In genomic region chr1:166045060-166045893, GRCm38 (mm10) we compare ENCODE assay signal across 10 mouse cellular contexts. TPM values are rescaled to one million over a fixed set of nuclear protein-coding genes. Genes with fewer than 3 reads are reported as not detected.
DNase-seq lines count a peak whose midpoint lies in the region; ATAC-seq lines count a peak whose summit lies in the region.
"Had no signal": no experiment of that assay in that cellular context is flagged by ENCODE, and none has a peak within 500 bp of the region (broad histone marks: within the 10 kb centered on the region; RNA-seq: fewer than 3 reads in every experiment).

No protein-coding gene starts in this region.

- H3K9me3 ChIP-seq in kidney, embryonic 15.5 days (replicated peaks) = no peaks in the 10 kb centered on the region
- no peaks in the 10 kb centered on the region for H3K9me3 ChIP-seq in kidney, embryonic 16.5 days (ENCODE audit: low read length)
- H3K9me3 ChIP-seq in limb, embryonic 13.5 days = no peaks in the 10 kb centered on the region
- H3K9me3 ChIP-seq: megakaryocyte, embryonic 14.5 days had no signal

- no peak overlapping the region for H3K4me3 ChIP-seq in kidney, embryonic 15.5 days (replicated peaks)
- no peak overlapping the region for H3K4me3 ChIP-seq in kidney, embryonic 16.5 days (ENCODE audit: low read length)
- peak overlapping the region; percentile 17 for H3K4me3 ChIP-seq in limb, embryonic 13.5 days
- H3K4me3 ChIP-seq: megakaryocyte, embryonic 14.5 days had no signal

- ATAC-seq in kidney, embryonic 15.5 days (replicated peaks; ENCODE audit: low FRiP score) = no peak
- no peak for ATAC-seq in kidney, embryonic 16.5 days (ENCODE audit: low FRiP score, low TSS enrichment)
- peak; percentile 77 for ATAC-seq in limb, embryonic 13.5 days (ENCODE audit: low FRiP score, low read depth)

- H3K36me3 ChIP-seq in kidney, embryonic 15.5 days = no peaks in the 10 kb centered on the region
- H3K36me3 ChIP-seq in kidney, embryonic 16.5 days (ENCODE audit: insufficient read depth, low read length) = no peaks in the 10 kb centered on the region
- H3K36me3 ChIP-seq in limb, embryonic 13.5 days = no peaks in the 10 kb centered on the region

- peaks cover 41% of the 10 kb centered on the region for H3K4me1 ChIP-seq in kidney, embryonic 15.5 days
- H3K4me1 ChIP-seq in kidney, embryonic 16.5 days (ENCODE audit: insufficient read depth, low read length) = peaks cover 24% of the 10 kb centered on the region
- H3K4me1 ChIP-seq in limb, embryonic 13.5 days = peaks cover 59% of the 10 kb centered on the region

- H3K27me3 ChIP-seq in kidney, embryonic 15.5 days = peaks cover 31% of the 10 kb centered on the region
- peaks cover 9% of the 10 kb centered on the region; the same call in 1 of the 2 replicates for H3K27me3 ChIP-seq in kidney, embryonic 16.5 days (ENCODE audit: insufficient read depth, low read length)
- peaks cover 19% of the 10 kb centered on the region for H3K27me3 ChIP-seq in limb, embryonic 13.5 days

- WGBS in kidney, embryonic 15.5 days = 33% methylated on average over 14 of the region's 14 CpGs
- 37% methylated on average over 14 of the region's 14 CpGs for WGBS in kidney, embryonic 16.5 days
- WGBS in limb, embryonic 13.5 days = 20% methylated on average over 14 of the region's 14 CpGs

- DNase-seq in embryo, embryonic 9.5 days (ENCODE audit: extremely low spot score) = peak; percentile 65
- peak; percentile 74 for DNase-seq in retina, embryonic 14.5 days (ENCODE audit: low spot score)
- no peak for DNase-seq in gastrocnemius, postnatal 25 days
- DNase-seq in thymus, postnatal 10 days (ENCODE audit: low spot score in 2 of 2) = no peak
- no peak for DNase-seq in spleen, postnatal 10 days (ENCODE audit: low spot score in 2 of 2)
- DNase-seq: kidney, adult 18-20 months had no signal

- no peak overlapping the region for H3K27ac ChIP-seq in kidney, embryonic 15.5 days
- H3K27ac ChIP-seq in kidney, embryonic 16.5 days (ENCODE audit: low read length) = no peak overlapping the region
- H3K27ac ChIP-seq in limb, embryonic 13.5 days = peak overlapping the region; percentile 72; the same call in 1 of the 2 replicates

- H3K4me2 ChIP-seq in kidney, embryonic 15.5 days = 0 out of 2 replicates have a peak overlapping the region, but pooled peaks have one; percentile 12
- H3K4me2 ChIP-seq in kidney, embryonic 16.5 days (replicated peaks; ENCODE audit: low read depth, low read length) = no peak overlapping the region
- H3K4me2 ChIP-seq in limb, embryonic 13.5 days (replicated peaks) = peak overlapping the region; percentile 92

- H3K9ac ChIP-seq in kidney, embryonic 15.5 days = no peak overlapping the region
- H3K9ac ChIP-seq in kidney, embryonic 16.5 days (replicated peaks; ENCODE audit: low read length) = no peak overlapping the region
- H3K9ac ChIP-seq in limb, embryonic 13.5 days = peak overlapping the region; percentile 53; the same call in 1 of the 2 replicates

RNA-seq across cellular contexts. Expression of gene Pou2f1, which starts 42.8 kb away (rescaled TPM):
- polyA plus RNA-seq in kidney, embryonic 15.5 days (2015; fragmentation: Nextera tagmentation; extraction: Ambion mirVana) = 19.5 TPM in 2 replicates
- 14.0 and 20.6 TPM in 2 replicates for polyA plus RNA-seq in kidney, embryonic 16.5 days (2015; fragmentation: Nextera tagmentation; extraction: Ambion mirVana)
- 15.3 and 15.9 TPM in 2 replicates for polyA plus RNA-seq in limb, embryonic 13.5 days (2015; fragmentation: Nextera tagmentation; extraction: Ambion mirVana)
- total RNA-seq in gastrocnemius, postnatal 25 days (2021) = 1 to 10 TPM; 4.8 to 6.3 TPM

Comparison
In these comparisons a context has a peak if more than half of its experiments do, and no peak if none do; other contexts are left out.
1. DNase-seq: peak in embryo, embryonic 9.5 days (single experiment) and retina, embryonic 14.5 days (single experiment); none in gastrocnemius, postnatal 25 days (single experiment), thymus, postnatal 10 days (0 of 2) and spleen, postnatal 10 days (0 of 2).